10 mouse cellular contexts compared by ENCODE assay signal in the genomic region with DNA sequence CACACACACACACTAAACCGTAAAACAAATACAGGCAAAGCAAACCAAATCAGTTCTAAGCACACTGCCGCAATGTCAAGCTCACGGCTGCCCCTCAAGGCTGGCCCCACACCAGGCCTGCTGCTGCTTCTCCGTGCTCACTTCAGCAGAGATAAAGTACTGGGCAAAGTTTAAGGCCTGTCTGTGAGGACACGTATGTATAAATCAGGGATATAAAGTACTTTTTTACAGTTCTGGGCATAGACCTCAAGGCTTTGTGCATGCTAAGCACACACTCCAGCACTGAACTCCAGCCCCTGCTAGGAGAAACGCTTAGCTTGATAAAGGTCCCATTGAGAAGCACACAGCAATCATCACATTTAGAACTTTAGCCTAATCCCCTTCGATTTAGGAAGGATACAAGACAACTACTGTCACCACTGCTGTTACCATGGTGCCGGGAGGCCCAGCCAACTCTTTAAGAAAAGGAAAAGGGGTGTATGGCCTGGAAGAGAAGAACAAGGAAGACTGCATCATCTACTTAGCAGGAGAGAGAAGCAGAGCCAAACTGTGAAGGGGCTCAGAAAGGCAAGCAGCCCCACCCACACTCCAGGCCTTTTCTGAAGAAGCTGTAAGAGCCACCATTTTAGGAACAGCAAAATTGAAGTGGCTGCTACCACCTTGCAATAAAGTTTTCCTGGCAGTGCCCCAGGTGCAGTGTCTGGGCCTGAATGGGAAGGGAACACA. TPM values are rescaled to one million over a fixed set of nuclear protein-coding genes. Genes with fewer than 3 reads are reported as not detected.
DNase-seq lines count a peak whose midpoint lies in the region; ATAC-seq lines count a peak whose summit lies in the region.
"Had no signal": no experiment of that assay in that cellular context is flagged by ENCODE, and none has a peak within 500 bp of the region (broad histone marks: within the 10 kb centered on the region; RNA-seq: fewer than 3 reads in every experiment).

No protein-coding gene starts in this region.

- 68% methylated on average over 8 of the region's 8 CpGs for WGBS in embryonic facial prominence, embryonic 11.5 days
- WGBS in intestine, embryonic 15.5 days = 38% methylated on average over 8 of the region's 8 CpGs
- WGBS in midbrain, embryonic 10.5 days = 58% methylated on average over 8 of the region's 8 CpGs

- no peaks in the 10 kb centered on the region for H3K9me3 ChIP-seq in embryonic facial prominence, embryonic 11.5 days (replicated peaks; ENCODE audit: control insufficient read depth, low read length)
- no peaks in the 10 kb centered on the region for H3K9me3 ChIP-seq in intestine, embryonic 15.5 days
- H3K9me3 ChIP-seq in midbrain, embryonic 10.5 days (replicated peaks) = no peaks in the 10 kb centered on the region

- no peak overlapping the region for H3K4me2 ChIP-seq in embryonic facial prominence, embryonic 11.5 days (ENCODE audit: low read depth, low read length)
- H3K4me2 ChIP-seq in intestine, embryonic 15.5 days (replicated peaks) = no peak overlapping the region

- no peaks in the 10 kb centered on the region for H3K4me1 ChIP-seq in embryonic facial prominence, embryonic 11.5 days (ENCODE audit: control insufficient read depth, insufficient read depth, low read length)
- peaks cover 9% of the 10 kb centered on the region for H3K4me1 ChIP-seq in intestine, embryonic 15.5 days (replicated peaks)
- peaks cover 28% of the 10 kb centered on the region for H3K4me1 ChIP-seq in midbrain, embryonic 10.5 days

- H3K27ac ChIP-seq in embryonic facial prominence, embryonic 11.5 days (replicated peaks; ENCODE audit: low read depth, low read length) = 0 out of 2 replicates have a peak overlapping the region, but pooled peaks have one; percentile 28
- peak overlapping the region; percentile 66 for H3K27ac ChIP-seq in intestine, embryonic 15.5 days
- peak overlapping the region; percentile 82 for H3K27ac ChIP-seq in midbrain, embryonic 10.5 days (replicated peaks)
- H3K27ac ChIP-seq: kidney, postnatal 0 days had no signal

- no peaks in the 10 kb centered on the region for H3K36me3 ChIP-seq in embryonic facial prominence, embryonic 11.5 days (replicated peaks; ENCODE audit: control insufficient read depth, insufficient read depth, low read depth, low read length)
- no peaks in the 10 kb centered on the region for H3K36me3 ChIP-seq in intestine, embryonic 15.5 days
- no peaks in the 10 kb centered on the region for H3K36me3 ChIP-seq in midbrain, embryonic 10.5 days

- no peak overlapping the region for H3K4me3 ChIP-seq in embryonic facial prominence, embryonic 11.5 days (ENCODE audit: low read depth, low read length)
- no peak overlapping the region for H3K4me3 ChIP-seq in intestine, embryonic 15.5 days (replicated peaks)
- H3K4me3 ChIP-seq in midbrain, embryonic 10.5 days = peak overlapping the region; percentile 14; the same call in 1 of the 2 replicates
- H3K4me3 ChIP-seq: myocyte had no signal

- no peak for ATAC-seq in embryonic facial prominence, embryonic 11.5 days (replicated peaks; ENCODE audit: insufficient number of reproducible peaks, low FRiP score, low TSS enrichment, low read depth)
- ATAC-seq in intestine, embryonic 15.5 days = peak; percentile 82

- H3K9ac ChIP-seq in embryonic facial prominence, embryonic 11.5 days (replicated peaks; ENCODE audit: low read length) = 0 out of 2 replicates have a peak overlapping the region, but pooled peaks have one; percentile 18
- H3K9ac ChIP-seq in intestine, embryonic 15.5 days = no peak overlapping the region

- H3K27me3 ChIP-seq in embryonic facial prominence, embryonic 11.5 days (ENCODE audit: control insufficient read depth, insufficient read depth, low read length) = no peaks in the 10 kb centered on the region
- H3K27me3 ChIP-seq in intestine, embryonic 15.5 days (replicated peaks) = no peaks in the 10 kb centered on the region
- H3K27me3 ChIP-seq in midbrain, embryonic 10.5 days (ENCODE audit: low read depth, poor library complexity, severe bottlenecking) = peaks cover 2% of the 10 kb centered on the region; the same call in 1 of the 2 replicates

- DNase-seq in brain, adult 2 months (ENCODE audit: low read depth, low spot score) = peak; percentile 24
- peak; percentile 2 for DNase-seq in embryonic facial prominence, embryonic 11.5 days (ENCODE audit: low spot score)
- DNase-seq in midbrain, embryonic 10.5 days (ENCODE audit: low spot score) = peak; percentile 54
- no peak for DNase-seq in ovary, adult 18-20 months (ENCODE audit: low spot score)
- DNase-seq in embryo, embryonic 11 days = no peak
- DNase-seq in left cerebral cortex, adult 8-10 months (ENCODE audit: low spot score in 2 of 2) = no peak
- DNase-seq: thymus, postnatal 36 days had no signal

RNA-seq across cellular contexts. Expression of a gene that starts 9.4 kb away (rescaled TPM):
- polyA plus RNA-seq in embryonic facial prominence, embryonic 11.5 days (2014; fragmentation: Nextera tagmentation; extraction: Ambion mirVana) = 56.1 and 66.1 TPM in 2 replicates
- polyA plus RNA-seq in intestine, embryonic 15.5 days (2015; fragmentation: Nextera tagmentation; extraction: Ambion mirVana) = 48.8 and 54.3 TPM in 2 replicates
- polyA plus RNA-seq in midbrain, embryonic 10.5 days (2016; fragmentation: Nextera tagmentation; extraction: Ambion mirVana) = 118 and 131 TPM in 2 replicates
- 100 to 1,000 TPM; 176 to 199 (median 193) TPM for total RNA-seq in left cerebral cortex, adult 8-10 months (2022)

RNA-seq across cellular contexts. Expression of a gene that starts 37.5 kb away (rescaled TPM):
- polyA plus RNA-seq in embryonic facial prominence, embryonic 11.5 days (2014; fragmentation: Nextera tagmentation; extraction: Ambion mirVana) = 72.4 and 72.8 TPM in 2 replicates
- 76.5 and 82.1 TPM in 2 replicates for polyA plus RNA-seq in intestine, embryonic 15.5 days (2015; fragmentation: Nextera tagmentation; extraction: Ambion mirVana)
- polyA plus RNA-seq in midbrain, embryonic 10.5 days (2016; fragmentation: Nextera tagmentation; extraction: Ambion mirVana) = 94.4 and 99.2 TPM in 2 replicates
- 10 to 100 TPM; 41.4 to 47.9 (median 46.1) TPM for total RNA-seq in left cerebral cortex, adult 8-10 months (2022)

RNA-seq across cellular contexts. Expression of a gene that starts 49.6 kb away (rescaled TPM):
- polyA plus RNA-seq in embryonic facial prominence, embryonic 11.5 days (2014; fragmentation: Nextera tagmentation; extraction: Ambion mirVana) = 262 and 276 TPM in 2 replicates
- 170 and 184 TPM in 2 replicates for polyA plus RNA-seq in intestine, embryonic 15.5 days (2015; fragmentation: Nextera tagmentation; extraction: Ambion mirVana)
- 287 TPM in 2 replicates for polyA plus RNA-seq in midbrain, embryonic 10.5 days (2016; fragmentation: Nextera tagmentation; extraction: Ambion mirVana)
- 100 to 1,000 TPM; 142 to 151 (median 146) TPM for total RNA-seq in left cerebral cortex, adult 8-10 months (2022)

RNA-seq across cellular contexts. Expression of a gene that starts 49.7 kb away (rescaled TPM):
- 16.2 and 21.2 TPM in 2 replicates for polyA plus RNA-seq in embryonic facial prominence, embryonic 11.5 days (2014; fragmentation: Nextera tagmentation; extraction: Ambion mirVana)
- 33.1 and 36.5 TPM in 2 replicates for polyA plus RNA-seq in intestine, embryonic 15.5 days (2015; fragmentation: Nextera tagmentation; extraction: Ambion mirVana)
- polyA plus RNA-seq in midbrain, embryonic 10.5 days (2016; fragmentation: Nextera tagmentation; extraction: Ambion mirVana) = 43.4 and 55.9 TPM in 2 replicates
- 10 to 100 TPM; 49.0 to 56.6 (median 52.3) TPM for total RNA-seq in left cerebral cortex, adult 8-10 months (2022)

Comparison
In these comparisons a context has a peak if more than half of its experiments do, and no peak if none do; other contexts are left out.
1. DNase-seq: peak in brain, adult 2 months (single experiment), embryonic facial prominence, embryonic 11.5 days (single experiment) and midbrain, embryonic 10.5 days (single experiment); none in ovary, adult 18-20 months (single experiment), embryo, embryonic 11 days (single experiment) and left cerebral cortex, adult 8-10 months (0 of 2).
2. H3K27ac ChIP-seq: peak in every context shown above with its lines; median percentile 82 in midbrain, embryonic 10.5 days; 66 in intestine, embryonic 15.5 days; 28 in embryonic facial prominence, embryonic 11.5 days.